Mouse (Mus musculus): ENCODE data around the gene Plcb1.

Plcb1 gene

DNA sequence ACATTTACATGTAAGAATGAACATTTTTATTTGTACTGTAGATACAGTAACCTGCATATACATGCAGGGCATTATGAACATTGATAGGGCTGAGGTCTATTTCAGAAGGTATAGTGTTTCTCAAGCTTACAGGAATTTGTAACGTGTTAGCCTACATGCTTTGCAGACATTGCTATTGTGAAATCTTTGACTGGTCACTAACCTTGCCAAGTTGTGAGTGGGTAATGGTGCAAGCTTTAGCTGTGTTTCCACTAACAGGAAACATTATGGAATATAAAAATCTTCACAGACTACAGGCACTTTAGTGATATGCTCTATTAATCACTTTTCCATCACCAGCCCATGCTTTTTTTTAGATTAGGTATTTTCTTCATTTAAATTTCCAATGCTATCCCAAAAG lies 289.5 kb downstream of the Plcb1 start:
- DNase-seq, result no peak

DNA sequence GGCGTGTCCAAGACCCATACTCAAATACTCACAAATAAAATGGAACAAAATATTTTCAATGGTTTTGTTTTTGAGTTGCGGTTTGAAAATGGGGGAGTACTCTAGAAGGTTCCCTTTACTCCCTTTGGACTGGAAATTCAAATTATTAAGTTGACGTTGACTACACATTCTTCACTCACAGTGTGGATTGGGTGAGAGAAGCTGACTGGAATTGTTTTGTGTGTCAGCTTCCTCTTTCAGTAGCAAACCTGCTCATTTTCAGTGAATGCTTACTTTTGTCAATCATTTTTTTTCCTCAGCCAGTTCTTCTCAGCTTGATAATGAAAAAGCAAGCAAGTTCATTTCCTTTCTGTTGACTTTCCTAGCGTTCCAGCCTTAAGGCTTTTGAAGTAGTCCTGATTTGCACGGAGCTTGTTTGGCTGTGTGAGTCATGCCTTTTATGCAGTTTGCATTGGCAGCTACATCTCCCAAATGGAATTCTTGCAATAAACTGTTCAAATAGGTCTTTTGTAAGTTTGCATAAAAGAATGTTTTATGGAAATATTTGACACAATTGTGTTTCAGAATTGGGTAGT lies 306.8 kb downstream of the Plcb1 start:
- no peak for DNase-seq

- no peak for DNase-seq
Observed at GRCm38 (mm10) chr2:135101292-135101691, 315.4 kb downstream of the Plcb1 start.

- DNase-seq, result no peak
Observed at GRCm38 (mm10) chr2:135101943-135102342, 316.1 kb downstream of the Plcb1 start.

DNA sequence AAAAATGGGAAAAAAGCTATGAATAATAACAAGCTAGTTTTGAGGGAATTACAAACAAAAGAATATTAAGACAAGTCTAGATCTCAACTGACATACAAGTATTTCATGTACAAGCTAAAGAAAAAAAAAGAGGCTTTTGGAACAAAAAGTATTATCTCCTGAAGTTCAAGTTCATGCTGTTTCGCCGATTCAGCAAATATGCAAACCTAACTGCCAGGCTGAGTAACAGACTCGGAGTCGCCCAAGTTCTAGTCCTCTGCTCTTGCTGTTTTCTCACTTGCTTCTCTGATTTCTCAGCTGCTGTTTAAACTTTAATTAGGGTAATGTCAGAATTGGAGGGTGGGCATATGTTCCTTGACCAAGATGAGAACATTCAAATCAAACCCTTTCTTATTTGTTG lies 320.8 kb downstream of the Plcb1 start:
- no peak for DNase-seq

GRCm38 (mm10) chr2:135108607-135109006 lies 322.7 kb downstream of the Plcb1 start:
- DNase-seq, result no peak

- DNase-seq, result no peak
Observed at GRCm38 (mm10) chr2:135114501-135115128, 328.7 kb downstream of the Plcb1 start.

DNA sequence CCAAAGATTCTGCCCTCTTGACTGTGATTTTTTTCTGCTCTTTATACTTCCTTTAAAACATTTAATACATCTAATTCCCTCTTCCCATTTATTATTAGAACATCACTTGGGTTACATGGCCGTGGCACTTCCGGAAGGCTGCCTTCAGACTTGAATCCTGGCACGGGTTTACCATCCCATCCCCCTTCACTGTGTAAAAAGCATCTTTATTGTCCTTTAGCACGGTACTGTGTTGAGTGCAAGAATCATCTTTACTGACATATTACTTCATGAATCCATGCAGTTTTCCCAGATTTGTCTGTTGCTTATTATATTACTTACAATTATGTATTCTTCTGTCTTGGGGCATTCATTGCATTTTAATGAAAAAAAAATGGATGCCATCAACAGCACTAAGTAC lies 337.2 kb downstream of the Plcb1 start:
- no peak for DNase-seq

DNA sequence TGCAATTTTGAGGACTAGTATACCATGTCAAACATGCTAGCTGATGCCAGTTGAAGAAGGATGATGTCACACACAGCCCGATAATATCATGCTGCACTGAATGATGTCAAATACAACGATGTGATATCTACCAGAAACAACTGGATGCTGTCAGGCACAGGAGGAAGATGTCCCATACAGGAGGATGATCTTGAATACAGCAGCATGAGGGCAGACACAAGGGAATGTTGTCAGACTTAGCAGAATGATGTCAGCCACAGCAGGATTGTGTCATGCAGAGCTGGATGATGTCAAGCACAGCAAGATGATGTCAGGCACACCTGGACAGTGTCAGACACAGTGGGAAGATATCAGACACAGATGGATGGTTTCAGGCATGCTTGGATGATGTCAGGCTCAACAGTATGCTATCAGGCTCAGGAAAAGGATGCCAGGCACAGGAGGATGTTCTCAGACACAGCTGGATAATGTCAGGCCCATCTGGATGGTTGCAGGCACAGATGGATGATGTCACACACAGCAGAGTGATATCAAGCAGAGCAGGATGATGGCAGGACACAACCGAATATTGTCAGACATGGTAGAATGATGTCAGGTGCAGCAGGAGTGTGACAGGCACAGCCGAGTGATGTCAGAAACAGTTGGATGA lies 338.0 kb downstream of the Plcb1 start:
- DNase-seq, result no peak

DNA sequence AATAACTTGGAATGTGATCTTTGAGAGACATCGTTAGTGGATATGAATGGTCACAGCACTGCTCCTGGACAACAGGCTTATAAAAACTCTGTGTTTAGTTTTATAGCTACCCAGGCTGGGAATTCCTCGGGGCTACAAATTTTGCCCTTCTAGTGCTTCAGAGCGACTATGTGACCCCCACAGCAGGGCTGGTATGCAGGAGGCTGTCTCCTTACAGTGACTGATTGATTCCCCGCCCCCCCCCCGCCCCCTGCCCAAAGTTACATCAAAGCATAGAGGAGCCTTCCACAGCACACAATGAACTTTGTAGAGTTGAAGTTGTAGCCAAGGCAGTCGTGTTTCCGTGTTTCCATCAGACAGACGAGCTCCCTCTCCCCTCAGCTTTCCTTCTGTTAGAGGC lies 354.7 kb downstream of the Plcb1 start:
- DNase-seq, result no peak

DNA sequence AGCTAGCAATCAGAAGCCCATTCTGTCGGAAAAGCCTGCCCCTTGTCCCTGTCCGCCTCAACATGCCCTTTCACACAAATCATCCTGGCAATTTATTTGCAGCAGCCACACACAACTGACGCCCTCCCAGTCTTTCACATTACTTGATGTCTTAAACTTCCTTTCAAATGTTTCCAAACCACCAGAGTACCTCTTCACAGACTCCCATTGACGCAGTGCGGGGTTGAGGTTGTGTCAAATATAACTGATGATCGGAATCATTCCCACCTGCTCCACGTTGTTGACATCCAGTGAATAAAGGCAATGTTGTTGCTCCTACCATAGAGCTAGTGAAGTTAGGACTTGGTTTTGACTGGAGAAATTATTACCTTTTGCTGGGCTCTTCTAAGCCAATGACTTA lies 366.4 kb downstream of the Plcb1 start:
- DNase-seq, result no peak

DNA sequence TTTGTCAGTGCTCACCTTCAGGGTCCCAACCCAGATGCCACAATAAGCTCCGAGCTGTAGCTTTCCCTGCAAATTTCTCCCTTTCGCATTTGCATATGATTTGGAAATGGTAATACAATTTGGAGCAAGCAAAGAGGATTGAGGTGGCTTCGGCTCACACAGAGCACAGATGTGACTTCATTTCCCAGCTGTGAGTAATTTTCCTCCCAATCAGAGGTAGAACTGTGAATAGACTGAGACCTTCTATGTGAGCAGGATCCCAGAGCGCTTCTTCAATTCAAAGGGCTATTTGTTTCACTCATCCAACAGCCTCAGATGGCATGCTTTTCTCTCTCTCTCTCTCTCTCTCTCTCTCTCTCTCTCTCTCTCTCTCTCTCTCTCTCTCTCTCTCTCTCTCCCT lies 367.4 kb downstream of the Plcb1 start:
- DNase-seq, result no peak

DNA sequence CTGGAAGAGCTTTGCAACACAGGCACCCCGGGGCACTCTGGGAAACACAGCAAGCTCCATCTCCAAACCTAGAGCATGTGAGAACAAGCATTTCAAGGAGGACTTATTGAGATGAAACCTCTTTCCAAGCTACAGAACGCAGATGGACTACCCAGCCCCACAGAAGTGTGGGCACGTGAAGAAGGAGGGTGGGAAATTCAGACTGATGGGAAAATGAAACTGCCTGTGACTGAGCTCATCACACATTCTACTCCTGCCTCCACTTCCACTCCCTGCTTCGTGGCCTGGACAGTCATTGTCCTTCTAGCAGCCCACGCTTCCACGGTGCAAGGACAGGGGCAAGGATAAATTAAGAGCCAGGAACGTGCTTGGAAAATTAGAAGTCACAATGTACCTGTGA lies 370.2 kb downstream of the Plcb1 start:
- no peak for DNase-seq

GRCm38 (mm10) chr2:135157961-135158360 lies 372.1 kb downstream of the Plcb1 start:
- DNase-seq, result no peak

GRCm38 (mm10) chr2:135161673-135162072 lies 375.8 kb downstream of the Plcb1 start:
- DNase-seq, result no peak

DNA sequence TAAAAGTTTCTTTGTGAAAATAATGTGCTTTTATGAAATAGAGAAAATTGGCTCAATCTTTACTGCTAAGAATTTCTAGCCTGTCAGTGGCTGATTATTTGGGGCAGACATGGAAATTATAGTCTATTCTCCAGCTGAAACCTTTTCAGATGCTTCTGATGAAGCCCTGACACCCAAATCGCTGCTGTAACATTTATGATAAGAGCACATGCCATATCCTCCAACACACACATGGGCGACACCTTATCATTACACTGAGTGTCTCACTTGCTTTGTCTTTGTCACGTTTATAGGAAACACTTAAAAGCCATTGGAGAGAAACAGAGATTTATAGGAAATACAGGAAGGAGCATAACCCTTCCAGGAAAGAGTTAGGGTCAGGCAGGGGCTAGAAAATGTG lies 379.6 kb downstream of the Plcb1 start:
- DNase-seq, result no peak

- no peak for DNase-seq
Observed at GRCm38 (mm10) chr2:135175544-135175943, 389.7 kb downstream of the Plcb1 start.

- no peak for DNase-seq
Observed at GRCm38 (mm10) chr2:135187659-135188058, 401.8 kb downstream of the Plcb1 start.

- no peak for DNase-seq
Observed at GRCm38 (mm10) chr2:135200830-135201229, 415.0 kb downstream of the Plcb1 start.

DNA sequence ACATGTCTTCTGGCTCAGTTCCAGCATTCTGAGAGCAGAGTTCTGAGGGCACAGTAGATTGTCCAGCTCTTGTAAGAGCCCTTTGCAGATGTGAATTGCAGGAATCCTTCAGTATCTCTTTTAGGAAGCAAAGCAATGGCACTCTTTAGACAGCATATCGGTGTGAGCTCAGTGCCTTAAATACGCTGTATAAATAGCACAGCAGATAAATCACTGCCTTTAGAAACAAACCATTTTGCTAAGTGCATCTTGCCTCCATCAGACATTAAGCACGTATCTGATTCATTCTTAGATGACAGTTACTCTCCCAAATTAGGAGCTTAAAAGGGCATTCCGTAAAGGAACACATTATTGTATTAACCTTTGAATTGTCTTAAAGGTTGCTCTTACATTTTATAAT lies 416.5 kb downstream of the Plcb1 start:
- peak; percentile 21 for DNase-seq

DNA sequence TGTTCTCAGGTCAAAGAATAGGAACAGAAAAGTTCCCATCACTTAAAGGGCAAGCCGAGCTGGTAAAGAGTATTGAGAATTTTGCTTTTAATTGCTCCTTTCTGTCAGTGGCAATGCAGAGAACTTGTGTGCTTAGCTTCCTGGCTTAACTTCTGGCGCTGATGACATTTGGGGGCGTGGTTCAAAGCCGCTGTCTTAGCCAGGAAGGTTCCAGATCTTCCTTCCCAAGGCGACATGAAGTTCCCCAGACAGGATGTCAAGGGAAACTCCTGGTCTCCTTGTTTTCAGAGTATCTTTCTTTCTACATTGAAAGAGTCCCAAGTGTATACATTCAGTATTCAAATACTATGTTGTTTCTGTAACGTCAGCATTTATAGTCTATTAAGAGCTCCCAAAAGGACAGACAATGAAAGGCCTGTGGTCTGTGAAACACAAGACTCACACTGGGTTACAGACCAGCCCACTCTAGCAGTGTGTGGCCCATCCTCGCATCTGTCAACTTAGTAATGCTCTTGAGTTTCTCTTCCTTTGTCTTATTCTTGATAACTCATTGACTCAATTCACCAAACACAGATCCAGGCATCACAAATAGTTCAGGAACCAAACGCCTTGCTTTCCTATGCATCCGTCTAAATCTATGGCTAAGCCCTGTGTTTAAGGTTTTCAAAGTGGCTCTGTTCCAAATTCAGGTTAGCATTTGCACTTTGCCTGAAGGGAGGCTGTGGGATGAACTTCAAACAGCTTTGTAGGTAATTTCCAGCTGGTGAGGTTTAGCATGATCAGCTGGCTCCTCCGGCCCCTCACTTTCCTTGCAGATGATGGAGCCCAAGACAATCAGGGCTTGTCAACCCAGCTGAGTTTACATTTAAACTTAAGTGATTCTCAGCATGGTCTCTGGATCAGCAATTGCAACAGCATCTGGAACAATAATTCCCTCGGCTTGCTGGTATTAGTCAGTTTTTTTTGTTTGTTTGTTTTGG lies 418.6 kb downstream of the Plcb1 start:
- no peak for DNase-seq

GRCm38 (mm10) chr2:135208890-135209289 lies 423.0 kb downstream of the Plcb1 start:
- DNase-seq, result no peak

GRCm38 (mm10) chr2:135214746-135215448 lies 429.0 kb downstream of the Plcb1 start:
- DNase-seq, result no peak

Data from right cerebral cortex, postnatal 25 days (tissue).